Mouse (Mus musculus): Measurements from ENCODE around the gene Ccdc117. TPM values are rescaled to one million over a fixed set of nuclear protein-coding genes. Genes with fewer than 3 reads are reported as not detected.
"Not testable (repeated sequence)": the region's sequence is repeated elsewhere in the genome, so short reads cannot be mapped to it uniquely, and the experiment has no call there.

Gene Ccdc117
- total RNA-seq, 2 experiments from 2014 or later, result 11.2 to 14.6 TPM

GRCm38 (mm10) chr11:5540331-5540730 lies 1.7 kb downstream of the Ccdc117 start:
- no peak for DNase-seq (ENCODE audit: low spot score in 2 of 2)
- intact Hi-C loops (cut with DNase I), result no loop called here

GRCm38 (mm10) chr11:5537454-5537853 lies 4.5 kb downstream of the Ccdc117 start:
- intact Hi-C loops (cut with DNase I); DNase-seq (ENCODE audit: low spot score in 2 of 2): not testable (repeated sequence)

- intact Hi-C loops (cut with DNase I), result no loop called here
- DNase-seq (ENCODE audit: low spot score in 2 of 2), result no peak
Measured at GRCm38 (mm10) chr11:5533108-5533507, 8.9 kb downstream of the Ccdc117 start.

GRCm38 (mm10) chr11:5530717-5531116 lies 11.3 kb downstream of the Ccdc117 start:
- no peak for DNase-seq (ENCODE audit: low spot score in 2 of 2)
- intact Hi-C loops (cut with DNase I), result no loop called here

DNA sequence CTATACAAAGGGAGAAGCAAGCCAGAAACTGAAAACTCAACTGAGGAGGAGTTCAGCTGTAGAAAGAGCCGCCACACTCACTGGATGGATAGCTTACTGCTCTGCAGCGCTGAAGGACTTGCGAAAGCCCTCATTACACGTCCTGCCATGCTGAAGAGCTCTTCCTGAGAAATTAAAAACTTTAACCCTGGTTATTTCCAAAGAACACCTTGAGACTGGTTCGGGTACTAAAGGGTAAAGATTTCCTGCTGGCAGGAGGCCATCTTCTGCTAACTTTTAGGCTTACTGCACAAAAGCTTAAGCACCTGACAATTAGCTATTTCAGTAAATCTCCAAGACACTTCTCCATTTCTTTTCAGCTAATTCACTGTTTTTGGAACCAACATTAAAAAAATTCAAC lies 11.8 kb downstream of the Ccdc117 start:
- intact Hi-C loops (cut with DNase I), result no loop called here
- no peak for DNase-seq (ENCODE audit: low spot score in 2 of 2)

- DNase-seq (ENCODE audit: low spot score in 2 of 2), result no peak
- intact Hi-C loops (cut with DNase I), result no loop called here
Measured at GRCm38 (mm10) chr11:5528841-5529240, 13.1 kb downstream of the Ccdc117 start.

DNA sequence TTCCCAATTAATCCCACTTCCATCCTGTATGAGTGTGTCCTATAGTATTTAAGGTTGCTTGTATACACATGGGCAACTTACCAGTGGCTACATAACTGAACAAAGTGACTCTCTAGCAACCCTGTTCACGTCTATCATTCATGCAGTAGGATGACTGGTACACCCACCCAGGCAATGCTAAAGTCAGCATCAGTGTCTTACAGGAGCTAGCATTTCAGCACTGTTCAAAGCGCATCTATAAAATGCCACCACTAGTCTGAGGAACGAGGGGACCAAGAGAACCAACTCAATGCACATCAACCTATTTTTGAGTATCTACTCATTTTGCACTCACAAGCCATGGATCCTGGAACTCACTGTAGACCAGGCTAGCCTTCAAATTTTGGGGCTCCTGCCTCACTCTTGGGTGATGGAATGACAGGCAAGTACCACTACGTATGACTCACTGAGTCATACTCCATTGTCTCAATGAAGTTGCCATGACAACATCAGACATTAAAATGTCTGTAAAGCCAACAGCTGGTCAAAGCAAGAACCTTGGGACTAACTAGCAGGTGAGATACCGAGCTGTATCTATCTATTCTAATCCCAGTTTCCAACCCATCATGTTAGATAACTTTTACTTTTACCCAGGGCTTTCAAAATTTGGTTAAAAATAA lies 14.0 kb downstream of the Ccdc117 start:
- no peak for DNase-seq (ENCODE audit: low spot score in 2 of 2)
- intact Hi-C loops (cut with DNase I), result no loop called here

DNA sequence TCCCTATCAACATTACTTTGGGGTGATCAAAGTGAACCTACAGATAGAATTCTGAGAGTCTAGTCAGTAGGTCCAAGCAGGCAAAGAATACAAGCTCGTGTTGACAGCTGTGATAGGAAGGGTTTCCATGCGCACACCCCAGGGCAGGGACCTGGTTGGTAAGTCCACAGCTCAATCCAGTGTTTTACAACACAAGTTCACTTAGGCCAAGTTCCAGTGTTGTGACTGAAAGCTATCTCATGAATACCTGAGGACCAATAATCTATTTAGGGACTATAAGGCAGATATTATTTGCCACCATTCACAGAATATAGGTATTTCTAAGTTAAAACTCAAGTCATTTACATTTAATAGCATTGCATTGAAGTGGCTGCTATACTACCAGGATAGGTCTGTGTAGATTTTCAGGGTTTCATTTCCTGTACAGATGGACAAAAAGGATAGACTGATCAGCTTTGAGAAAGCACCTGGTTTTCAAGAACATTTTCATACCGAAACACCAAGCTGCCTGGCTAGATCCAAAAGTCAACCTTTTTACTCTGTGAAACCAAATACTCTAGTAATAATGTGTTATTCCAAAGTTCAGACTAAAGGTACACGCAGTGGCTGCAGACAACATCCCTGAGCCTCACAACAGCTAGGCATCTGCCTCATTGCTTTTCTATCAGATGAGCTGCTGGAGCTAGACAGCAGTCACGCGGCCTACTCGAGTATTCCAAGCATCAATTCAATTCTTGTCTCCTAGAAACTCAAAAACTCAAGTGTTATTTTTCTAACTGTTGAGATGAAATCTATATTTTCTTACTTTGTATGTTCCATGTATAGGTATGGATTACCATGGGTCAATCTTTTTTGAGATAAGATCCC lies 15.2 kb downstream of the Ccdc117 start:
- intact Hi-C loops (cut with DNase I), result no loop called here
- no peak for DNase-seq (ENCODE audit: low spot score in 2 of 2)

DNA sequence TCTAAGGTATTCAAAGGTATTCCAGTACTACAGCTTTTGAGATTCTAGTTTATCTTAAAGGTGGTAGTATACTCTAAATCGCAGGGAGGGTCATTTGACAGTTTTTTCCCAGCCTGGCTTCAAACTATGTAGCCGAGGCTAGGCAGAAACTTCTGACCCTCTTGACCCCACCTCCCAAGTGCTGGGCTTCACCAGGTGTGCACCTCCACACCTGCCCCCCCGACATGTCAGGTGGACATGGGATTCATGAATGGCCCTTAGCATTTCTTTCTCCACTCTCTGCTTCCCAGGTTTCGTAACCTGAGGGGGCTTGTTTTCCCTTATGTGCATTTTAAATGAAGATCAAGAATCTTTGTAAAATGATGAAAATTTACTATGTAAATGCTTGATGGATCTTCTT lies 16.6 kb downstream of the Ccdc117 start:
- intact Hi-C loops (cut with DNase I), result no loop called here
- DNase-seq (ENCODE audit: low spot score in 2 of 2), result no peak

- intact Hi-C loops (cut with DNase I), result no loop called here
- DNase-seq (ENCODE audit: low spot score in 2 of 2), result no peak
Measured at GRCm38 (mm10) chr11:5522798-5523415, 19.1 kb downstream of the Ccdc117 start.

GRCm38 (mm10) chr11:5521516-5522291 lies 20.3 kb downstream of the Ccdc117 start:
- DNase-seq (ENCODE audit: low spot score in 2 of 2), result peak; percentile 78 to 86
- intact Hi-C loops (cut with DNase I), result loop anchor here (2.0 kb wide), 2 partner anchors 21 to 37 kb away; partner anchors contain the start of gene Ccdc117

GRCm38 (mm10) chr11:5521266-5521515 lies 20.8 kb downstream of the Ccdc117 start:
- intact Hi-C loops (cut with DNase I), result loop anchor here (2.0 kb wide), 2 partner anchors 22 to 36 kb away; partner anchors contain the start of gene Ccdc117
- DNase-seq (ENCODE audit: low spot score in 2 of 2), result no peak

- intact Hi-C loops (cut with DNase I), result loop anchor here (2.0 kb wide), 2 partner anchors 22 to 36 kb away; partner anchors contain the start of gene Ccdc117
- DNase-seq (ENCODE audit: low spot score in 2 of 2), result peak; percentile 98
Measured at GRCm38 (mm10) chr11:5520412-5521265, 21.3 kb downstream of the Ccdc117 start, which contains the start of gene Xbp1. Gene Xbp1 (plus strand): TSS chr11:5520659.

- no peak for DNase-seq (ENCODE audit: low spot score in 2 of 2)
- intact Hi-C loops (cut with DNase I), result loop anchor here (2.0 kb wide), 2 partner anchors 23 to 35 kb away; partner anchors contain the start of gene Ccdc117
Measured at GRCm38 (mm10) chr11:5519681-5520080, 22.3 kb downstream of the Ccdc117 start.

- DNase-seq (ENCODE audit: low spot score in 2 of 2), result no peak
- intact Hi-C loops (cut with DNase I), result no loop called here
Measured at GRCm38 (mm10) chr11:5517346-5517745, 24.6 kb downstream of the Ccdc117 start.

DNA sequence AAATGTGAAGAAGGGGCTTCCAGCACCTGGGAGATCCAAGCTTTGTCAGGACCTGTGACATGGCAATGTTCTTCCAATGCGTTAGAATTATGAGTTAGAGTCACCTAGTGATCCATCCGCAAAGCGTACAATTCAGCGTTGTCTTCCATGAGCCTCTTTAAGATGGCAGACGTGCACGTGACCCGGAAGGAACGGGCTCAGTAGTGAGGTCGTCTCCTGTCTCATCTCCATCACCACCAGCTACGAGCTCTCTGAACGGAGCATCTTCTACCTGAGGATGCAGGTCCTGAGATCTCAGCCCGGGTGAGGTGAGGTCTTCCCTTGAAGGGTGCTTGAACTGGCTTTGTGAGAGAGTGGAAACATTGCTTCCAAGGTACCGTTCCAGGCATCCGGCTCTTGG lies 25.4 kb downstream of the Ccdc117 start:
- no peak for DNase-seq (ENCODE audit: low spot score in 2 of 2)
- intact Hi-C loops (cut with DNase I), result no loop called here

- DNase-seq (ENCODE audit: low spot score in 2 of 2), result no peak
- intact Hi-C loops (cut with DNase I), result no loop called here
Measured at GRCm38 (mm10) chr11:5516151-5516550, 25.8 kb downstream of the Ccdc117 start.

DNA sequence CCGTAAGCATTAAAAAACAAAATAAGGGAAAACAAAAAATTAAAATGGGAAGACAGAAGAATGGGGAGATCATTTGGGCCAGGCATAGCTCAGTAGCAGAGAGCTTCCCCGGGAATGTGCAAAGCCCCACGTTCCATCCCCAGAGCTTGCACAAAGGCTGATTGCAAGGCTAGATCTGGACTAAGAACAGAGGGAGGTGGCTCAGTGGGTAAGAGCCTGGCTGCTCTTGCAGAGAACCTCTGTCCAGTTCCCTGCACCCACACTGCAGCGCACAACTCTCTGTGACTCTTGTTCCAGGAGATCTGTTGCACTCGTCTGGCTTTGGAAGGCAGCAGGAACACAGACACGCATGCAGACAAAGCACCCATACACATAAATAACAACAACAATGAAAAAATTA lies 26.3 kb downstream of the Ccdc117 start:
- intact Hi-C loops (cut with DNase I), result no loop called here
- no peak for DNase-seq (ENCODE audit: low spot score in 2 of 2)

GRCm38 (mm10) chr11:5515196-5515595 lies 26.8 kb downstream of the Ccdc117 start:
- DNase-seq (ENCODE audit: low spot score in 2 of 2), result no peak
- intact Hi-C loops (cut with DNase I), result no loop called here
